9 mouse cellular contexts compared by ENCODE assay signal in genomic region chr10:19893976-19894375, GRCm38 (mm10). TPM values are rescaled to one million over a fixed set of nuclear protein-coding genes. Genes with fewer than 3 reads are reported as not detected.
DNase-seq lines count a peak whose midpoint lies in the region; ATAC-seq and TF ChIP-seq lines count a peak whose summit lies in the region.
"Had no signal": no experiment of that assay in that cellular context is flagged by ENCODE, and none has a peak within 500 bp of the region (broad histone marks: within the 10 kb centered on the region; RNA-seq: fewer than 3 reads in every experiment).

No protein-coding gene starts in this region.

- 20% methylated on average over 4 of the region's 4 CpGs for whole genome bisulfite sequencing in midbrain, embryonic 14.5 days
- 17% methylated on average over 4 of the region's 4 CpGs for WGBS in midbrain, embryonic 13.5 days
- WGBS in lung, postnatal 0 days = 20% methylated on average over 4 of the region's 4 CpGs
- WGBS in small intestine, adult 2 months = 19% methylated on average over 4 of the region's 4 CpGs

- no peaks in the 10 kb centered on the region for H3K36me3 ChIP-seq in midbrain, embryonic 14.5 days (ENCODE audit: control insufficient read depth, insufficient read depth, low read length)
- peaks cover 3% of the 10 kb centered on the region; the same call in 1 of the 2 replicates for H3K36me3 ChIP-seq in midbrain, embryonic 13.5 days
- H3K36me3 ChIP-seq in lung, postnatal 0 days (ENCODE audit: insufficient read depth, low read length) = peaks cover 4% of the 10 kb centered on the region; the same call in 1 of the 2 replicates
- H3K36me3 ChIP-seq in small intestine, adult 2 months (ENCODE audit: control insufficient read depth, insufficient read depth, low read length) = peaks cover 14% of the 10 kb centered on the region

- no peaks in the 10 kb centered on the region for H3K4me1 ChIP-seq in midbrain, embryonic 14.5 days (ENCODE audit: control insufficient read depth, insufficient read depth, low read length)
- no peaks in the 10 kb centered on the region for H3K4me1 ChIP-seq in midbrain, embryonic 13.5 days (replicated peaks)
- H3K4me1 ChIP-seq in lung, postnatal 0 days (ENCODE audit: insufficient read depth, low read depth, low read length) = no peaks in the 10 kb centered on the region
- H3K4me1 ChIP-seq in small intestine, adult 2 months (ENCODE audit: control insufficient read depth, insufficient read depth, insufficient read length, low read length) = 0 out of 2 replicates have a peak, but pooled peaks cover 2% of the 10 kb centered on the region

- TF ChIP-seq POLR2A in small intestine, adult 2 months (IDR thresholded peaks at IDR 0.05; ENCODE audit: low read depth, low read length) = no peak

- H3K4me3 ChIP-seq in midbrain, embryonic 14.5 days (replicated peaks; ENCODE audit: low read depth, low read length) = no peak overlapping the region
- H3K4me3 ChIP-seq in midbrain, embryonic 13.5 days (replicated peaks) = no peak overlapping the region
- no peak overlapping the region for H3K4me3 ChIP-seq in lung, postnatal 0 days (ENCODE audit: low read depth, low read length)
- no peak overlapping the region for H3K4me3 ChIP-seq in small intestine, adult 2 months (ENCODE audit: low read depth, low read length)

- no peak overlapping the region for H3K9ac ChIP-seq in midbrain, embryonic 14.5 days (replicated peaks; ENCODE audit: low read length)
- no peak overlapping the region for H3K9ac ChIP-seq in midbrain, embryonic 13.5 days (replicated peaks)
- H3K9ac ChIP-seq in lung, postnatal 0 days (replicated peaks; ENCODE audit: low read depth) = no peak overlapping the region

- H3K4me2 ChIP-seq in midbrain, embryonic 14.5 days (ENCODE audit: low read length) = no peak overlapping the region
- no peak overlapping the region for H3K4me2 ChIP-seq in midbrain, embryonic 13.5 days (replicated peaks)
- H3K4me2 ChIP-seq in lung, postnatal 0 days (replicated peaks; ENCODE audit: low read depth, low read length) = no peak overlapping the region

- no peak overlapping the region for H3K27ac ChIP-seq in midbrain, embryonic 14.5 days (replicated peaks; ENCODE audit: low read depth, low read length)
- H3K27ac ChIP-seq in midbrain, embryonic 13.5 days = no peak overlapping the region
- no peak overlapping the region for H3K27ac ChIP-seq in lung, postnatal 0 days (ENCODE audit: low read length)
- no peak overlapping the region for H3K27ac ChIP-seq in small intestine, adult 2 months (ENCODE audit: insufficient read depth, low read depth, low read length)
- H3K27ac ChIP-seq: macrophage had no signal

- H3K27me3 ChIP-seq in midbrain, embryonic 14.5 days (ENCODE audit: control insufficient read depth, insufficient read depth, low read length) = no peaks in the 10 kb centered on the region
- no peaks in the 10 kb centered on the region for H3K27me3 ChIP-seq in midbrain, embryonic 13.5 days
- H3K27me3 ChIP-seq in lung, postnatal 0 days (replicated peaks; ENCODE audit: insufficient read depth, low read length) = no peaks in the 10 kb centered on the region
- H3K27me3 ChIP-seq in small intestine, adult 2 months (ENCODE audit: control insufficient read depth, insufficient read depth, low read length) = no peaks in the 10 kb centered on the region

- no peak for ATAC-seq in midbrain, embryonic 14.5 days (ENCODE audit: low FRiP score, low TSS enrichment)
- ATAC-seq in midbrain, embryonic 13.5 days = no peak
- ATAC-seq in lung, postnatal 0 days = no peak

- DNase-seq in cerebellum, adult 8-10 months = peak; percentile 34
- no peak for DNase-seq in cerebellum, adult 11-12 months
- DNase-seq in midbrain, embryonic 14.5 days = peak; percentile 82
- peak; percentile 74 to 81 for DNase-seq in cerebellum, postnatal 10 days
- peak; percentile 46 for DNase-seq in heart, postnatal 4 days
- peak; percentile 71 for DNase-seq in lung, postnatal 0 days (ENCODE audit: low spot score)

- no peaks in the 10 kb centered on the region for H3K9me3 ChIP-seq in midbrain, embryonic 14.5 days (ENCODE audit: control insufficient read depth, low read length)
- H3K9me3 ChIP-seq in midbrain, embryonic 13.5 days = no peaks in the 10 kb centered on the region
- H3K9me3 ChIP-seq in lung, postnatal 0 days (ENCODE audit: low read length) = no peaks in the 10 kb centered on the region

- TF ChIP-seq CTCF in lung, postnatal 0 days (IDR thresholded peaks at IDR 0.05) = peak; percentile 82
- peak; percentile 45; the same call in 1 of the 2 replicates for TF ChIP-seq CTCF in small intestine, adult 2 months (IDR thresholded peaks at IDR 0.05; ENCODE audit: extremely low read depth, insufficient read length, insufficient replicate concordance, low read depth, low read length)

- TF ChIP-seq EP300 in lung, postnatal 0 days (IDR thresholded peaks at IDR 0.05) = no peak

RNA-seq across cellular contexts. Expression of gene Pex7, which starts 13.5 kb away (rescaled TPM):
- 30.1 and 30.7 TPM in 2 replicates for polyA plus RNA-seq in midbrain, embryonic 14.5 days (2014; fragmentation: Nextera tagmentation; extraction: Ambion mirVana)
- polyA plus RNA-seq in midbrain, embryonic 13.5 days (2015; fragmentation: Nextera tagmentation; extraction: Ambion mirVana) = 24.8 and 26.4 TPM in 2 replicates
- total RNA-seq in heart, postnatal 4 days (2021) = 10 to 100 TPM; 24.0 to 24.2 TPM
- 40.3 TPM in 2 replicates for polyA plus RNA-seq in lung, postnatal 0 days (2015; fragmentation: Nextera tagmentation; extraction: Ambion mirVana)
- 10.3 and 26.1 TPM in 2 replicates for polyA plus RNA-seq in small intestine, adult 2 months (2012; rRNA removed)

RNA-seq across cellular contexts. Expression of gene Map3k5, which starts 40.3 kb away (rescaled TPM):
- polyA plus RNA-seq in midbrain, embryonic 14.5 days (2014; fragmentation: Nextera tagmentation; extraction: Ambion mirVana) = 0.72 and 1.3 TPM in 2 replicates
- polyA plus RNA-seq in midbrain, embryonic 13.5 days (2015; fragmentation: Nextera tagmentation; extraction: Ambion mirVana) = 0.50 and 0.68 TPM in 2 replicates
- 10 to 100 TPM; 27.7 to 28.3 TPM for total RNA-seq in heart, postnatal 4 days (2021)
- polyA plus RNA-seq in lung, postnatal 0 days (2015; fragmentation: Nextera tagmentation; extraction: Ambion mirVana) = 3.1 and 3.2 TPM in 2 replicates
- 1.6 and 2.2 TPM in 2 replicates for polyA plus RNA-seq in small intestine, adult 2 months (2012; rRNA removed)

RNA-seq across cellular contexts. Expression of gene Slc35d3, which starts 42.7 kb away (rescaled TPM):
- polyA plus RNA-seq in midbrain, embryonic 14.5 days (2014; fragmentation: Nextera tagmentation; extraction: Ambion mirVana) = 2.3 and 2.4 TPM in 2 replicates
- 1.3 and 2.5 TPM in 2 replicates for polyA plus RNA-seq in midbrain, embryonic 13.5 days (2015; fragmentation: Nextera tagmentation; extraction: Ambion mirVana)
- under 1 TPM in 1 of 2 experiments, not detected in 1; 0.18 TPM for total RNA-seq in heart, postnatal 4 days (2021)
- polyA plus RNA-seq in lung, postnatal 0 days (2015; fragmentation: Nextera tagmentation; extraction: Ambion mirVana) = 0.36 and 0.39 TPM in 2 replicates
- 0.94 and 1.0 TPM in 2 replicates for polyA plus RNA-seq in small intestine, adult 2 months (2012; rRNA removed)
